ENCODE assay signal across 16 mouse cellular contexts in genomic region chr1:191284502-191284901, GRCm38 (mm10). TPM values are rescaled to one million over a fixed set of nuclear protein-coding genes. Genes with fewer than 3 reads are reported as not detected.
A peak's percentile ranks its signal among the peaks of the same experiment; 100 is the strongest.
DNase-seq lines count a peak whose midpoint lies in the region; ATAC-seq and TF ChIP-seq lines count a peak whose summit lies in the region.
"Had no signal": no experiment of that assay in that cellular context is flagged by ENCODE, and none has a peak within 500 bp of the region (broad histone marks: within the 10 kb centered on the region; RNA-seq: fewer than 3 reads in every experiment).

No protein-coding gene starts in this region.

- no peak for TF ChIP-seq CTCF in small intestine, adult 2 months (IDR thresholded peaks at IDR 0.05; ENCODE audit: extremely low read depth, insufficient read length, insufficient replicate concordance, low read depth, low read length)

- H3K27ac ChIP-seq in small intestine, adult 2 months (ENCODE audit: insufficient read depth, low read depth, low read length), result peak overlapping the region; percentile 73
- H3K27ac ChIP-seq in hindbrain, embryonic 12.5 days, result no peak overlapping the region
- H3K27ac ChIP-seq: embryonic facial prominence, embryonic 10.5 days; embryonic facial prominence, embryonic 12.5 days; forebrain, embryonic 13.5 days; forebrain, embryonic 15.5 days had no signal

- H3K4me1 ChIP-seq in megakaryocyte, embryonic 14.5 days, result peaks cover 51% of the 10 kb centered on the region
- H3K4me1 ChIP-seq in small intestine, adult 2 months (ENCODE audit: control insufficient read depth, insufficient read depth, insufficient read length, low read length), result peaks cover 18% of the 10 kb centered on the region
- H3K4me1 ChIP-seq in hindbrain, embryonic 12.5 days, result no peaks in the 10 kb centered on the region
- H3K4me1 ChIP-seq: embryonic facial prominence, embryonic 12.5 days; forebrain, embryonic 13.5 days; forebrain, embryonic 15.5 days had no signal

- H3K9ac ChIP-seq in hindbrain, embryonic 12.5 days, result no peak overlapping the region
- H3K9ac ChIP-seq: embryonic facial prominence, embryonic 12.5 days; forebrain, embryonic 13.5 days; forebrain, embryonic 15.5 days had no signal

- no peak overlapping the region for H3K4me2 ChIP-seq in hindbrain, embryonic 12.5 days (replicated peaks)
- H3K4me2 ChIP-seq: embryonic facial prominence, embryonic 12.5 days; forebrain, embryonic 13.5 days; forebrain, embryonic 15.5 days had no signal

- H3K9me3 ChIP-seq in megakaryocyte, embryonic 14.5 days, result peaks cover 5% of the 10 kb centered on the region; the same call in 1 of the 2 replicates
- no peaks in the 10 kb centered on the region for H3K9me3 ChIP-seq in hindbrain, embryonic 12.5 days (replicated peaks)
- H3K9me3 ChIP-seq: embryonic facial prominence, embryonic 10.5 days; embryonic facial prominence, embryonic 12.5 days; forebrain, embryonic 13.5 days; forebrain, embryonic 15.5 days had no signal

- ATAC-seq in megakaryocyte, adult 5-6 weeks (ENCODE audit: poor library complexity, severe bottlenecking), result no peak
- no peak for ATAC-seq in hindbrain, embryonic 12.5 days (ENCODE audit: low FRiP score)
- ATAC-seq: forebrain, embryonic 13.5 days; forebrain, embryonic 15.5 days had no signal

- 55% methylated on average over 8 of the region's 8 CpGs for WGBS in large intestine, adult 2 months
- WGBS in small intestine, adult 2 months, result 50% methylated on average over 8 of the region's 8 CpGs
- WGBS in hindbrain, embryonic 12.5 days, result 87% methylated on average over 8 of the region's 8 CpGs

- no peak for TF ChIP-seq POLR2A in small intestine, adult 2 months (IDR thresholded peaks at IDR 0.05; ENCODE audit: low read depth, low read length)

- peak overlapping the region; percentile 35 for H3K4me3 ChIP-seq in megakaryocyte, embryonic 14.5 days (replicated peaks)
- H3K4me3 ChIP-seq in small intestine, adult 2 months (ENCODE audit: low read depth, low read length), result no peak overlapping the region
- H3K4me3 ChIP-seq in hindbrain, embryonic 12.5 days, result no peak overlapping the region
- H3K4me3 ChIP-seq: embryonic facial prominence, embryonic 10.5 days; embryonic facial prominence, embryonic 12.5 days; forebrain, embryonic 13.5 days; forebrain, embryonic 15.5 days had no signal

- peaks cover 45% of the 10 kb centered on the region for H3K27me3 ChIP-seq in megakaryocyte, embryonic 14.5 days (replicated peaks)
- no peaks in the 10 kb centered on the region for H3K27me3 ChIP-seq in small intestine, adult 2 months (ENCODE audit: control insufficient read depth, insufficient read depth, low read length)
- H3K27me3 ChIP-seq in hindbrain, embryonic 12.5 days, result no peaks in the 10 kb centered on the region
- H3K27me3 ChIP-seq: embryonic facial prominence, embryonic 12.5 days; forebrain, embryonic 13.5 days; forebrain, embryonic 15.5 days had no signal

- H3K36me3 ChIP-seq in megakaryocyte, embryonic 14.5 days (replicated peaks; ENCODE audit: low read length), result no peaks in the 10 kb centered on the region
- H3K36me3 ChIP-seq in small intestine, adult 2 months (ENCODE audit: control insufficient read depth, insufficient read depth, low read length), result no peaks in the 10 kb centered on the region
- no peaks in the 10 kb centered on the region for H3K36me3 ChIP-seq in hindbrain, embryonic 12.5 days
- H3K36me3 ChIP-seq: embryonic facial prominence, embryonic 10.5 days; embryonic facial prominence, embryonic 12.5 days; forebrain, embryonic 15.5 days had no signal

- peak; percentile 52 for DNase-seq in large intestine, adult 2 months (ENCODE audit: low read depth, low spot score)
- no peak for DNase-seq in adrenal gland, adult 8-10 months
- DNase-seq: adrenal gland, adult 2 months; adrenal gland, postnatal 14 days; adrenal gland, postnatal 36 days; cerebellum, adult 11-12 months; cerebellum, adult 2 months; cerebellum, adult 9-10 months had no signal

RNA-seq across cellular contexts. Expression of gene Nenf, which starts 33.5 kb away (rescaled TPM):
- 20.2 and 31.8 TPM in 2 replicates for polyA plus RNA-seq in megakaryocyte, embryonic 14.5 days (2012; ENCODE audit: insufficient read depth, low replicate concordance)
- total RNA-seq in megakaryocyte, adult 5-6 weeks (2015), result 14.9 and 15.1 TPM in 2 replicates
- 4.6 and 6.3 TPM in 2 replicates for total RNA-seq in megakaryocyte, adult 5-6 weeks (2017)
- polyA plus RNA-seq in large intestine, adult 2 months (2012; rRNA removed), result 40.5 and 48.2 TPM in 2 replicates
- polyA plus RNA-seq in small intestine, adult 2 months (2012; rRNA removed), result 55.8 and 59.7 TPM in 2 replicates
- total RNA-seq in adrenal gland, adult 8-10 months (2022), result 100 to 1,000 TPM in 2 of 4 experiments, 10 to 100 TPM in 2; 82.9 to 112 (median 103) TPM
- polyA plus RNA-seq in hindbrain, embryonic 12.5 days (2016; fragmentation: Nextera tagmentation; extraction: Ambion mirVana), result 81.0 and 87.3 TPM in 2 replicates

RNA-seq across cellular contexts. Expression of gene Tmem206, which starts 41.2 kb away (rescaled TPM):
- 3.4 TPM in 1 of 2 replicates, not detected in the other for polyA plus RNA-seq in megakaryocyte, embryonic 14.5 days (2012; ENCODE audit: insufficient read depth, low replicate concordance)
- total RNA-seq in megakaryocyte, adult 5-6 weeks (2015), result 9.4 and 14.9 TPM in 2 replicates
- total RNA-seq in megakaryocyte, adult 5-6 weeks (2017), result 9.0 and 10.3 TPM in 2 replicates
- 3.3 and 3.8 TPM in 2 replicates for polyA plus RNA-seq in large intestine, adult 2 months (2012; rRNA removed)
- 2.2 and 2.7 TPM in 2 replicates for polyA plus RNA-seq in small intestine, adult 2 months (2012; rRNA removed)
- total RNA-seq in adrenal gland, adult 8-10 months (2022), result 1 to 10 TPM; 6.0 to 9.2 (median 8.4) TPM
- polyA plus RNA-seq in hindbrain, embryonic 12.5 days (2016; fragmentation: Nextera tagmentation; extraction: Ambion mirVana), result 34.2 and 35.1 TPM in 2 replicates
